Mouse (Mus musculus): ENCODE results near the gene Tcl1.
"Not testable (repeated sequence)": the region's sequence is repeated elsewhere in the genome, so short reads cannot be mapped to it uniquely, and the experiment has no call there.

Tcl1 gene

GRCm38 (mm10) chr12:105181040-105181644, 41.5 kb downstream of the Tcl1 start:
- not testable (repeated sequence) for DNase-seq (ENCODE audit: low read depth, low spot score)

- DNase-seq (ENCODE audit: low read depth, low spot score) = not testable (repeated sequence)
These were observed 46.5 kb downstream of the Tcl1 start, which contains the start of gene Tcl1b5 for GRCm38 (mm10) chr12:105176044-105176443. Gene Tcl1b5 (plus strand): TSS chr12:105176344.

GRCm38 (mm10) chr12:105174318-105174717, 48.3 kb downstream of the Tcl1 start:
- DNase-seq (ENCODE audit: low read depth, low spot score) = not testable (repeated sequence)

GRCm38 (mm10) chr12:105173366-105173765, 49.2 kb downstream of the Tcl1 start:
- no peak for DNase-seq (ENCODE audit: low read depth, low spot score)
